Mouse (Mus musculus) monocyte, adult 2 months (primary cell): ENCODE data around the gene Tex44.
"Not testable (repeated sequence)": the region's sequence is repeated elsewhere in the genome, so short reads cannot be mapped to it uniquely, and the experiment has no call there.

Source experiments
- DNase-seq, 2 experiments: peaks; one replicate each; pipeline ENCODE4 v3.0.0; 2022; ENCODE audit warnings: low spot score in 2 of 2, low read depth in 1 of 2

Gene Tex44

GRCm38 (mm10) chr1:86443386-86444172 lies 17.4 kb downstream of the Tex44 start:
- no peak for DNase-seq

- no peak for DNase-seq
Observed at GRCm38 (mm10) chr1:86447596-86448171, 21.6 kb downstream of the Tex44 start.

- no peak for DNase-seq
Observed at GRCm38 (mm10) chr1:86448272-86448671, 22.1 kb downstream of the Tex44 start.

GRCm38 (mm10) chr1:86449966-86450365 lies 23.8 kb downstream of the Tex44 start:
- DNase-seq = no peak

- DNase-seq = no peak
Observed at GRCm38 (mm10) chr1:86452713-86453112, 26.6 kb downstream of the Tex44 start.

GRCm38 (mm10) chr1:86456892-86457581 lies 30.9 kb downstream of the Tex44 start:
- no peak for DNase-seq

GRCm38 (mm10) chr1:86459371-86459770 lies 33.2 kb downstream of the Tex44 start:
- no peak for DNase-seq

- no peak for DNase-seq
Observed at GRCm38 (mm10) chr1:86464223-86464874, 38.2 kb downstream of the Tex44 start.

- no peak for DNase-seq
Observed at GRCm38 (mm10) chr1:86464875-86465224, 38.7 kb downstream of the Tex44 start.

- DNase-seq = no peak
Observed at GRCm38 (mm10) chr1:86467416-86467815, 41.3 kb downstream of the Tex44 start.

- no peak for DNase-seq
Observed at GRCm38 (mm10) chr1:86469876-86470275, 43.7 kb downstream of the Tex44 start.

GRCm38 (mm10) chr1:86470519-86471181 lies 44.5 kb downstream of the Tex44 start:
- DNase-seq = peak; percentile 60 to 69

GRCm38 (mm10) chr1:86471504-86471961 lies 45.4 kb downstream of the Tex44 start:
- not testable (repeated sequence) for DNase-seq

GRCm38 (mm10) chr1:86472197-86472952 lies 46.2 kb downstream of the Tex44 start:
- peak in 1 of 2 experiments; percentile 43 for DNase-seq

GRCm38 (mm10) chr1:86473109-86473760 lies 47.1 kb downstream of the Tex44 start:
- DNase-seq = no peak
